Mouse (Mus musculus) right cerebral cortex, postnatal 14 days (tissue): ENCODE data around the gene Ankle2.

Source experiments
- DNase-seq: peaks from one replicate; pipeline ENCODE4 v3.0.0; 2022

Ankle2 gene

GRCm38 (mm10) chr5:110230780-110231461 lies at the start of gene Ankle2:
Ankle2 (plus strand) TSS chr5:110231004.
- DNase-seq: peak; percentile 92

- no peak for DNase-seq
These were observed 49.1 kb upstream of the Ankle2 start for GRCm38 (mm10) chr5:110181716-110182115.

DNA sequence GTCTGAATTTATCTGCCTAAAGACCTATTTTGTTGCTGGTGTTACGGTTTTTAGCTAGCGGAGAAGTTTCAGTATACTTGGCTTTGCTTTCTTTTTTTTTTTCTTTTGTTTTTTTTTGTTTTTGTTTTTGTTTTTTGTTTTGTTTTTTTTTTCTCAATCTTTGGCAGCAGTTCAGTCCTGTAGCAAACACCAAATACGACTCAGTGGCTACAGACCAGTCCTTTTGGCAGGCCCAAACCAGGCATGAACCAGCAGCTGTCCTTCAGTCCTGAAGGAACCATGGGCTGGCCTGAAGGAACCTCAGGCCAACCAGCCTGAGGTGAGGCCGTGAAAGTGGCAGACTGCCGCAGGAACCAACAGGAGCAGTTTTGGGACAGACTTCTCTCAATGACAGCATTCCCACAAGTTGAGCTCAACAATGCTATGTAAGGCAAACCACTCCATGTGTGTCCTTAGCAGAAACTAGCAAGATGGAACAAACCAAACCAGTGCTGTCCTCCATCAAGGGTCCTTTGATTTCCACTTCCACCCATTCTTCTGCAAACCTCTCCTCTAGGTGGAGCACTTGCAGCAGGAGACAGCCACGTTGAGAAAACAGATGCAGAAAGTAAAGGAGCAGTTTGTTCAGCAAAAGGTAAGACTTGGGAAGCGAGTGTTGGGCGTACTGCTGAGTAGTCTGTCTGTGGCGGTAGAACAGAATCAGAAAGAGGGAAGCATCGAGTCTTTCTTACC lies 27.5 kb upstream of the Ankle2 start:
- no peak for DNase-seq

GRCm38 (mm10) chr5:110204777-110205176 lies 26.0 kb upstream of the Ankle2 start:
- no peak for DNase-seq

DNA sequence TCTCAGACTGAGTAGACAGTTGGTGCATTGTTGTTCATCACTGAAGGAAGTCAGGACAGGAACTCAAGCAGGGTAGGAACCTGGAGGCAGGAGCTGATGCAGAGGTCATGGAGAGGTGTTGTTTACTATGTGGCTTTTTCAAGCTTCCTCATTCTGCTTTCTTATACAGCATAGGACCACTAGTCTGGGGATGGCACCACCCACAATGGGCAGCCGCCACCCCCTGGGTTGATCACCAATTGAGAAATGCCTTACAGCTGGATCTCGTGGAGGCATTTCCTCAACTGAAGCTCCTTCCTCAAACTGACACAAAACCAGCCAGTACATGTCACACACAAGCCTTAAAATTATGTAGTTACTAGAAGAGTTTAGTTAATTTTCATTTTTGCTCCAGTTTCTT lies 19.5 kb upstream of the Ankle2 start:
- DNase-seq: no peak

- DNase-seq: no peak
These were observed 14.0 kb upstream of the Ankle2 start for GRCm38 (mm10) chr5:110216780-110217179.

DNA sequence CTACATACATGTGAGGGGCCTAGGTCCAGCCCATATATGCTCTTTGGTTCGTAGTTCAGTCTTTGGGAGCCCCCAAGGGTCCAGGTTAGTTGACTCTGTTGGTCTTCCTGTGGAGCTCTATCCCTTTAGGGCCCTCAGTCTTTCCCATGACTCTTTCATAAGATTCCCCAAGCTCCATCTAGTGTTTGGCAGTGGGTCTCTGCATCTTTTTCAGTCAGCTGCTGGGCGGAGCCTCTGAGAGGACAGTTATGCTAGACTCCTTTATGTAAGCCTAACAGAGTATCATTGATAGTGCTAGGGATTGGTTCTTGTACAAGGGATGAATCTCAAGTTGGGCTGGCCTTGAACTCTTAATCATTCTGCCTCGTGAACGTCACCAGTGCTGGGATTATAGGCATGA lies 10.5 kb upstream of the Ankle2 start:
- DNase-seq: no peak

GRCm38 (mm10) chr5:110222757-110223156 lies 8.0 kb upstream of the Ankle2 start:
- no peak for DNase-seq

DNA sequence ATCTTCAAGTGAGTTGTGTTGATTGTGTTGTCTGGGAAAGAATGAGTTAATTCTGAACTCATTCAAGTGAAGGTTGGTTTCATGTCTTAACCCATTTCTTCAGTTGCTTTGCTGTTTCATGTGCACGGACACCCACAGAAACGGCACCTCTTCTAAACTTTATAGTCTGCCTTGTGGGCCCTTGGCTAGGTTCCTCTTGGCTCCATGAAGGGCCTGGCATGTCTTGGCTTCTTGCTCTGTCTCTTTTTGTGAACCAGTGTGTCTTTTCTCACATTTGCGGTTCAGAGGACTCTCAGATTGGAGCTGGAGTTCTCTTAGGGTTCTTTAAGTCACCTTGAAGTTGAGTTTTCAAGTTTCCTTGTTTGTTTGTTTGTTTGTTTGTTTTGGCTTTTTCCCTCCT lies 5.7 kb upstream of the Ankle2 start:
- DNase-seq: no peak

DNA sequence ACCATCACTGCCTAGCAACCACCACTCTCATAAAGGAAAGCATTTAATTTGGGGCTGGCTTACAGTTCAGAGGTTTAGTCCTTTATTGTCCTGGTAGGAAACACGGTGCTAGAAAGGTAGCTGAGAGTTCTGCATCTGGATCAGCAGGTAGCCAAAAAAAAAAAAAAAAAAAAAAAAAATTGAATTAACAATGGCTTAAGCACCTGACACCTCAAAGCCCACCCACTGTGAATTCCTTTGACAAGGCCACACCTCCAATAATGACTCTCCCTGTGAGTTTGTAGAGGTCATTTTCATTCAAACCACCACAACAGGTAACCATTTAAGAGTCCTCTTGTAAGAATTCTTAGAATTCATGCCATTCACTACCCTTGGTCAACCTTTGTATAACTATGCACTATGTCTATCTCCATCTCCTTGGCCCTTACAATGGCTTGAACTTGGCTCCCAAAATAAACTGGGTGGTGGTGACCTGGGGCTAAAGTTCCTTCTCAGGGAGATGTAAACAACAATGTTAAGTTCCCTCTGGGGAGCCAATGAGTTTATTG lies 3.4 kb upstream of the Ankle2 start:
- DNase-seq: no peak

- DNase-seq: no peak
These were observed 414 bp upstream of the Ankle2 start for GRCm38 (mm10) chr5:110230401-110230779.

DNA sequence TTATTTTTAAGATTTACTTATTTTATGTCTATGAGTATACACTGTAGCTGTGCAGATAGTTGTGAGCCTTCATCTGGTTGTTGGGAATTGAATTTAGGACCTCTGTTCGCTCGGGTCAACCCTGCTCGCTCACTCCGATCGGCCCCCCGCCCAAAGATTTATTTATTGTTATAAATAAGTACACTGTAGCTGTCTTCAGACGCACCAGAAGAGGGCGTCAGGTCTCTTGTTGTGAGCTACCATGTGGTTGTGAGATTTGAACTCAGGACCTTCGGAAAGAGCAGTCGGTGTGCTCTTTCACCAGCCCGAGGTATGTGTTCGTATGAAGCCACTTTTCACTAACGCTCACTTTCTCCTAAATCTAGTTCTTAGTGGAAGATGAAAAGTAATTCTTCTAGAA lies 834 bp downstream of the Ankle2 start:
- DNase-seq: peak; percentile 8

DNA sequence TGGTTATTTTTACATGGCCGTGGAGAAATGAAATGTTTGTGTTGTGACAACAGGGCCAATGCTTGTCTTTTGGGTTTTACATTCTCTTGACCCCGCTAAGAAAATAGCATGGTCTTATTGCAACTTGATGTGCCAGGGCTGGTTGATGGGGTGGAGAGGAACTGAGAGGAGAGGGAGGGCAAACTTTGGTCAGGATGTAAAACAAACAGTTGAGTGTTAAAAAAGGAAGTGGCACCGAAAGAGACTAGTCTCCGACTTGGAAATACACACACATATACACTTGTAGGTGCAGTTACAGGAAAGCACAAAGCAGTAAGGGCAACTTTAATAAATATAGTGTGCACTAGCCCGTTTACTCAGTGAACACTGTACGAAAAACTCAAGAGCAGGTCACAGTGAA lies 1.5 kb downstream of the Ankle2 start:
- DNase-seq: no peak

DNA sequence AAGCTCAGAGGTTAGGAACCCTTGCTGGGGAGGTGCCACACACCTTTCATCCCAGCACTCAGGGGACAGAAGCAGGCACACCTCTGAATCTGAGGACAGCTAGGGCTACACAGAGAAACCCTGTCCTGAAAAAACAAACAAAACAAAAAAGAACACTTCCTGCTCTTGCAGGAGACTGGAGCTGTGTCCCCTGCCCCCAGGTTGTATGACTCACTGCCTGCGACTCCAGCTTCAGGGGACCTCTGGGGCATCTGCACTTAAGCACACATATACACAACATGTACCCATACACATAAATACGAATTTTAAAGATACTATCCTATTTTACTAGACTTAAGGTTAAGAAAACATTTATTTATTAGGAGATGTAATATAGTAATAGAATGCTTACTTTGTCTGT lies 13.3 kb downstream of the Ankle2 start:
- DNase-seq: no peak

DNA sequence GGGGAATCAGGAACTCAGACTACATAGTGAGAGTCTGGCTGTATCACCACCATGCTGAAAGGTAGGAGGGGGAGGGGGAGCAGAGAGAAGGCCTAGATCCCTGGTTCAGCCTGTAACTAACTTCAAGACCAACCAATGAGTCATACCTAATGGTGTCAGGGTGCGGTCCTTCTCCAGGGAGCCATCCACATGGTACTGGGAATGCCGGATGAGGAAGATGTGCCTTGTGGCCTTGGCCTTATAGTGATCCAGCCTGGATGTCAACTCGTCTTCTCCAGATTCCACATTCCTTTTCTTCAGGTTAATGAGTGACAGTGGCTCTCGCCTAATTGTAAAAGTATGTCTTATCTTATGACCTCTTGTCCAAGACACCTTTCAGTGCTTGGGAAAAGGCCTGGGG lies 36.1 kb downstream of the Ankle2 start:
- DNase-seq: no peak

DNA sequence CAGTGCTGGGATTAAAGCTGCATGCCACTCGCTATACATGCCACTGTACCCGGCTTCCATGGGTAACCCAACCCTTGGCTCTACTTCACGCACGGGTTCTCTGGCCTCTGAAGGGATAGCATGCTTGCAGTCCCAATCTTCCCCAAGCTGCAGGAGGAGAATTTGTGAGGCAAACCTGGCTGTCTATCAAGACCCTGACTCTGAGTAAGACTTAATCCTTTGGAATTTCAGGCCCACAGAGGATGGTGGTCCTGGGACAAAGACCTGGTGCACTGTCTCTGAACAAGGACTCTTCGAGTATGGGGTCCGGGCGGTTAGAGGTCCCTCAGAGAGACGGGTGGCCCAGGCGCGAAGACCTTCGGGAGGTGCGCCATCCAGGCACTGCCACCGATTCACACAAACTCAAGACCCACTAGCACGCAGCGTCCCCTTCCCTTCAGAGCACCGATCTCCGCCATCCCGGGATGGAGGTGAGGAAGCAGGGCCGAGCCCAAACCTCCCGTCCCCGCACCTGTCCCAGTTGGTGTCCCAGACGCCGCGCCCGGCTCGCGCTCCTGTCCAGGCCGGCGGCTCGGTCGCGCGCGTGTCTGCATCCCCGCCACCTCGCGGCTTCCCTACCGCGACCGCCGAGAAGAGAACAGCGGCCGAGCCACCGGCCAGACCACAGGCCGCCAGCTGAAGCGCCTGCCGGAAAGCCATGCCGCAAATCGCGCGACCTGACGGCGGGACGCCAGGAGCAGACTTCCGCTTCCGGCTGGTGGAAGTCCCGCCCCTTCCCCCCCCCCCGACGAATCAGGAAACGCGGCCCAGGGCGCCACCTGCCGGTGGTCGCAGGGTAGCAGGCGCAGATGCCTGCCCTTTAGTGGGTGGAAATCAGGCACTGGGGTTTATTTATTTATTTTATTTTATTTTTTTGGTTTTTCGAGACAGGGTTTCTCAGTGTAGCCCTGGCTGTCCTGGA lies 38.6 kb downstream of the Ankle2 start, which contains the start of gene Pgam5:
Pgam5 (minus strand) TSS at position 773 of the 961 bp plus-strand sequence.
- DNase-seq: peak; percentile 96

DNA sequence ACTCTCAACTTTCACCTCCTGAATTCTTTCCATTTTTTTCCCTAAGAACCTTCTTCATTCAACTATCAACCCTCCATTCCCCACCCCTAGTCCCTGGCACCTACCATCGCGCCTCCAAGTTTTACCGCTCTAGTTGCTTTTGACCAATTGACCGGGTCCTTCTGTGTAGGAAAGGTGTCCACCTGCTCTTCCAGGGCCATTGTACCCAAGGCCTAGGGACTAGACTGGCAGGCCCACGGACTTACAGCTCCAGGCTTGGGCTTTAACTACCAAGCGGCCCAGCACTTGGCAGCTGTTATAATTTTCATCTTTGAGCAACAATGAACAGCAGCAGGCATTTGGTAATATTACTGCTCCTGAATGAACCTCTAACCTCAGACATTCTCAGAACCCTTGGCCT lies 39.4 kb downstream of the Ankle2 start:
- no peak for DNase-seq

DNA sequence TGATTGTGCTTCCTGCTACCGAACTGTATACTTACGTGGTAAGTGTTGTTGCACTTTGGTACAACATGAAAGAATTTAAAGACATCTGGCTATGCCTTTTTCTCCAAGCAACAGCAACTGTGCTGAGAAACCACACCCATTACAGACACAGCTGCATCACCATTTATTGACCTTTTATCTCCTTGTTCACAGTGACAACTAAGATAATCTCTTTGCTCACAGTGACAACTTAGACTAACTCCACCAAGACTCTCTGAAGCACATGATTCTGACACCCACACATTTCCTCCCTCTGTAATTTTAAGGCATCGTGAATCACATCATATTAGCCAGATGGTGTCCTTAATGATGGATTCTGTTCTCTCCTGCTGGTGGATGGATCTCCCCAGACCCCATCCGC lies 43.3 kb downstream of the Ankle2 start:
- no peak for DNase-seq

DNA sequence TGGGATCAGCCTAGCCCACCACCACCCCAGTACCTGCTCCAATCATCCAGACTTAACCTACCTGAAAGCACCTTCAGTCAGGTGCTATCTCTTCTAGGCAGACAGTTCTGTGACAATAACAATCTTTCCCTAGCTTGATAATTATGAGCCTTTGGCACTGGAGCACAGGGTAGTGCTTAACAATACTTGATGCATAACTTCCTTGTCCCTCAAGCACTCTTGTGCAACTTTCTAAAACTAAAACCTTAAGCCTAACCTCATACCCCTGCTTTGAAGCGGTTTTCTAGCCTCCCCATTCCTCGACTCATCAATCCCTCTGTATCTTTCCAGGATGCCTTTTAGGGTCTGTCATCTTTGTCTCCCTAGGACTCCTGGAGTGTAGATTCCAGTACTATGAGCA lies 44.0 kb downstream of the Ankle2 start:
- no peak for DNase-seq

- DNase-seq: no peak
These were observed 45.6 kb downstream of the Ankle2 start for GRCm38 (mm10) chr5:110276391-110276790.

- DNase-seq: no peak
These were observed 46.1 kb downstream of the Ankle2 start for GRCm38 (mm10) chr5:110276910-110277309.

- no peak for DNase-seq
These were observed 51.2 kb downstream of the Ankle2 start for GRCm38 (mm10) chr5:110281984-110282383.

- peak; percentile 58 for DNase-seq
These were observed 53.7 kb downstream of the Ankle2 start for GRCm38 (mm10) chr5:110284536-110284935.
